Mouse (Mus musculus): Measurements from ENCODE around the gene Rnf150.

The Rnf150 gene

DNA sequence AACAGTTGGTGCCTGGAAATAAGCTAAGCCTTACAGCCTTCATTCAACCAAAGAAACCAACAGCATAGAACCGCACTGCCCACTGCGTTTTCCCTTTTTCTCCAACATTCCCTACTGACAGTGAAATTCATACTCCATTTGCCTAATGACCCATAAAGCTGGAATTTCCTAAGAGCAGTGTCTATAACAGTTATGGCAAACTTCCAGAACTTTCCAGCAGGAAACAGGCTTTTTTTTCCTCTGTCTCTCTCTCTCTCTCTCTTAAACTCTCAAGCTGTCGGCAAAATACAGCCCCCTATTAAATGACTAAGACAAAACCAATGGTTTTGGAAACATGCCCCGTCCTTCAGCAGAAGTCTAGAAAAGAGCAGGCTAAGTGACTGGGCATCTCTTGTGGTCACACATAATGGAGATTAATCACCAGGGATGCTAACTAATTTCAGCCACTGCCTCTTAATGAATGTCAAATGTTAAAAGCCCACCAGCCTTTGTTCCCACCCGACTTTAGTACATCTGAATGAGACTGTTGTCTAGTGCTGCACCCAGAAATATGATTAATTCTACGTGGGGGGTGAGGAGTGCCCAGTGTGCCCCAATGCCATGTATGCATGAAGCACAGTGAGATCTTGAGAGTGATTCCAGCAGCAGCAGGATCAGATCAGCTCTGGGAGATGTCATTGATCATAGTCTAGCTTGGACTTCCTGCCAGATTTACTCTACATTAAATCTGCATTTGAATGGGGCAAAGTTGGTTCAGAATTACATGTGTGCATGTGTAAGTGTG is 80.3 kb downstream of the Rnf150 start:
- WGBS: 48% methylated on average over 6 of the region's 6 CpGs

DNA sequence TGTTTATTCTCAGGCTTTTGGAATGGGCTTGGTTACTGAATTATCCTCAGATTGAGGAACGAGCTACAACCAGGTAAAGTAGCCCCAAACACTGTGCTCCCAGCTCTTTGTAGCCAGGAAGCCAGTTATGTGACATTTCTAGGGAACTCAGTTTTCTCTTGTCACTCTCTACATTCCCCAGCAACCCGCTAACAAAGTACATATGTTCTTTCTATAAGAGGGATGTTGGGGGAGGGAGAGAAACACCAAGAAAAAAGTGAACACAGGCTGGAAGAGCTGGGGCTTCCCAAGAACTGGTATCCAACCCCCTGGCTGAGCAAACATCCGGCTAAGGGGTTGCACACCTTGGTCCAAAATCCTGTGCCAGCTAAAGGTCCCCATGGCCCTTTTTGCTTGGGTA is 82.7 kb downstream of the Rnf150 start:
- 63% methylated on average over 3 of the region's 3 CpGs for WGBS

DNA sequence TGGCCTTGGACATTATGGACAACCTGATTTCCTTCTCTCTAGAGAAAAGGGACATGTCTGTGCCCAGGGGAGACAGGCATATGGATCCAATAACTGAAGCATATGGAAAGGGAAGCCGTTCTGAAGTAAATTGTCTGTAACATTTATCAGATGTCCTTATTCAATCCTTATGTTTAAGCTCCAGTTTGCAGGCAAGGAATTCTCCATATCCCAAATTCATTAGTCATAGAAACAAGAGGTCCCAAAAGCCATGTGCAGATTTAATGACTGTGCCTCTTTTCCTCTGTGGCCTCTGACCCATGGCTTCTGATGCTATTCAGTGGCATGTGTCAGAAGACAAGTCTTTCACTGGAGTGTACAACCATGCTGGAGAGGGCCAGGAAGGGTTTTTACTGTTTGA is 83.5 kb downstream of the Rnf150 start:
- 58% methylated on average over 1 of the region's 1 CpGs for WGBS

DNA sequence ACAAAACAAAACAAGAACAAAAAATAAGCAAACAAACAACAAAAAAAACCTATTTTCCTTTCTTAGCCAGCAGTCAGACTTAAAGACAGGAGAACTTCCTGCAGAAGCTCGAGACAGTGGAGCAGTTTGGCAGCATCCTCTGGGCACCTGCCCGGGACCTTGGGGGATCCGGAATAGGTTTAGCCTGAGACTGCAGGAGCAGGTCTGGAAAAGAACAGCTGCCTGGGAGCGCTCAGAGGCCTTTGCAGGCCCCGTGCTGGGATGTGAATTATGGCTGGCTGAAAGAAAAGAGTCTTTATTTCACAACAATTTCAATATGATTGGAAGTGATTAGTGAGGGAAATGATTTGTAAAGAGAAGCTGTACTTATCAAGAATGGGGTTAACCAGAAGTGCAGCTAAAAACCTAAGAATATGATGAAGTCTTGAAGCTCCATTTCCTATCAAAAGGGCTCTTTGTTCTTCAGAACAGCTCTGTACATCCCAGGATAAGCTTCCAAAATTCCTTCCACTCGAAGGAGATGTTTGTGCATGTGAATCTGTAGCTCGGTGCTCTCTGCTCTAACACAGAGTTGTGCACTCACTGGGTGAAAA is 92.1 kb downstream of the Rnf150 start:
- WGBS: 55% methylated on average over 7 of the region's 7 CpGs

DNA sequence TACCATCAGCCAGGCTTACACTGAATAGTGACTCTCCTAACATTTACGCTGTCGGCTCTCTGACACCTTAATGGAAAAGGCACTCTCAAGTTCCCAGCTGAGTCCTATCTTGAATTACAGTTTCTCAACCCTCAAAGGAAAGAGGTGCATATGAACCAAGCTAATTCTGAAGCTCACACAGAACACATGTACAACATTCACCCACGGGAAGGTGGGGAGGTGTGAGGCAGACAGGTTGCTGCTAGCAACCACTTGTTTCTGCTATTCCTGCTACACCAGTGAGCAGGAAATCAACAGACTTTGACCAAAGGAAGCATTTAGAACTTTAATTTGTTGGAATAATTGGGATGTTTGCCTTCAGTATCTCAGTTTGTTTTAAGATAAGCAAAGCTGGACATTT is 96.3 kb downstream of the Rnf150 start:
- 49% methylated on average over 3 of the region's 3 CpGs for WGBS

DNA sequence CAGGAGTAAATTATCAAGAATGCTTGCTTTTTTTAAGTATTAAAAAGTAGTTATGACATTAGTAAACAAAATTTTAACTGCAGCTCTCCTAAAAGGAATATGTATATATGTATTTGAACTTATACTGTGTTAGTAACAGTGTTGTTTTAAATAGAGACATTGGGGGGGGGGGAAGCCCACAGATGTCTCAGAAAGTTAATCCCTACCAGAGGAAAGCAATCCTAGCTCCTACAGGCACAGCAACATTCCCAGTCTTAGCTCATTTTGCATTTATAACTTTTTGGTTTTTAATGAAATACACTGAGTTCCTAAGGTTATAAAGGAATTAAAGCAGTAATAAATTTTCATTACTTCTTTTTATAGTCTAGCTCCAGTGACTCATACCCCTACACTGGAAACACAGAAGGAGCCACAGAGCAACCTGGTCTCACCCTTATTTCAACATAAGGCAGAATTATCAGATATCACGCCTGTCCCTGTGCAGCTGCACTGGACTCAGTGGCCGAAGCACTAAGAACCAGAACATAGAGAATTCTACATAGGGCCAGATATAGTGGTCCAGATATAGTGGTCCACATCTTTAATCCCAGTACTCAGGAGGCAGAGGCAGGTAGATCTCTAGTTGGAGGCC is 96.9 kb downstream of the Rnf150 start:
- WGBS: 88% methylated on average over 2 of the region's 2 CpGs

DNA sequence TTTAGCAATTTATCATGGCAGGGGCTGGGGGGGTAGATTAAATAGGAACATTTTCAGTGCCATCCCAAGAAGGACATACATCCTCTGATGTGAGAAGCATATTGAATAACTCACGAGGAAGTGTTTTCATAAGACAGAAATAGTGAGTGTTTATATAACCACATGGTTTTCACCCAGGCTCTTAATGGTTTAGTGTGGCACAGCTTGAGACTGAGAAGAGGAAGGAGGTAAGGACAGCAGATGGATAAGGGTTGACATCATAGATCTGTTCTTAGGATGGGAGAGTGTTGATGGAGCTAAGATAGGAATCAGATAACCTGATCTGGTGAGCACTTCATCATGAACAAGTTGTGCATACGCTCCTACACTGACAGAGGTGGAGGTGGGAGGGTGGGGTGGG is 101.4 kb downstream of the Rnf150 start:
- 37% methylated on average over 2 of the region's 2 CpGs for WGBS

DNA sequence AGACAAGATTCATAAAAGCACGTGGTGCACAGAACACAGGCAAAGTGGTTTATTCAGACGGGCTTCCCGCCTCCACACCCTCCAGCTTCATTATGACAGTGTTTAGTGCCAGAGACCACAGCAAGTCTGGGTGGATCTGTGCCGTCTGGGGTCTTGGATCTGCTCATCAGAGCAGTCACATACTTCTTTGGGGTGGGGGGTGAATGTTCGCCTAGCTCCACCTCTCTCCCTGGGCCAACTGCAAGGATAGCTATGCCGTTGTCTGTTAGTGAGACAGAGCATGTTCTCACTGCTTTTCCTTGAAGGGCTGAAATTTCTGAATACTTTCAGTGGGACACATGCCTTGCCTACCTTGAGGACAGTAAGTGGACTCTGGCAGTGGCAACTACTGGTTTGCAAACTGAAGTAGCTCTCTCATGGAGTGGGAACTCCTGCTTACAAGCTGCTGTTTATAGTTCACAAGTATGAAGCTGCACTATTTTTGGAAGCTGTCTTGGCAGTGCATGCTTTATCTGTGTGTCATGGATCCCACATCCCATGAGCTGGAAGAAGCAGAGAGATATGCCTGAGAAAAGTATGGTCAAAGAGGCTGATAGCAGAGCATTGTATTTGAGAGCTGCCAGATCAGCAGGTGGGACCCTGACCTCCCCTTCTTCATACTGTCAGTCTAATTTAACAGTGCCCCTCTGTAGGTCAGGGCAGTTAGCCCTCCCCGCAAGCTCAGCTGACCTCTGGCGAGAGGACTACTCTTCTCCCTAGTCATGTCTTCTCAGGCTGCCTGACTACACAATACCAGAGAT is 104.9 kb downstream of the Rnf150 start:
- WGBS: 55% methylated on average over 8 of the region's 8 CpGs

DNA sequence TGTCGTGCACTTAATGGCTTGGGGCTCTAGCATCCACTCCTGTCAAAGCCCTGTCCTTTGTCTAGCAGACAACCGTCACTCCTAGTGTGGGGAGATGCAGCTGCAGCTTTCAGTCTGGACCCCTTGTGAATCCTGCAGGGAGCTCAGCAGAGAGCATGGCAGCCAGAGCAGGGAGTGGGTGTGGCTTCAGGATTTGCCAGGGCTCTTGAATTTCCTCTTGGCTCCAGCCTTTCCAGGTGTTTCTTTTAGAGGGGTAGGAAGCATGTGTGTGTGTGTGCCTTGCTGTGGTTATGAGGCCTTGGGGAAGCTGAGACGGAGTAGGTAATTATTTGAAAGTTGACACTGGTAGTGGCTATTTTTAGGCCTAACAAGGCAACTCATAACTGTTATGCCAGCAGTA is 106.8 kb downstream of the Rnf150 start:
- WGBS: 58% methylated on average over 3 of the region's 3 CpGs

DNA sequence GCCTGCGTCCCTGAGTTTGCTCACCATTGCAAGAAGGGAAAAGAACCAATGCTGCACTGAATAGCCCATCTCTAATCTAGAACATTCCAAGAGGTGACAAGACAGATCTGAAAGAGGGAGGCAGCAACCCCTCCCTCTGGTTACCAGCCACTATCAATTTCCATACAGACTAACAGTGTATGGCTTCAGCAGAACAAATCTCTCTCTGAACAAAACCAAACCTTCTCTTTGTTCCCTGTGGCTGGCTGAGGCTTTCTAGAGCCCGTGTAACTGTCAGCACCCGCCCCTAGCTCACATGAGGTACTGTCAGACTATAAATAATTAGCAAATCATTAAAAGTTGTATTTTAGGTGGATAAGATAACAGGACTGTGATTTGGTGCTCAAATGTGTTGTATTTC is 109.7 kb downstream of the Rnf150 start:
- 66% methylated on average over 3 of the region's 3 CpGs for WGBS

DNA sequence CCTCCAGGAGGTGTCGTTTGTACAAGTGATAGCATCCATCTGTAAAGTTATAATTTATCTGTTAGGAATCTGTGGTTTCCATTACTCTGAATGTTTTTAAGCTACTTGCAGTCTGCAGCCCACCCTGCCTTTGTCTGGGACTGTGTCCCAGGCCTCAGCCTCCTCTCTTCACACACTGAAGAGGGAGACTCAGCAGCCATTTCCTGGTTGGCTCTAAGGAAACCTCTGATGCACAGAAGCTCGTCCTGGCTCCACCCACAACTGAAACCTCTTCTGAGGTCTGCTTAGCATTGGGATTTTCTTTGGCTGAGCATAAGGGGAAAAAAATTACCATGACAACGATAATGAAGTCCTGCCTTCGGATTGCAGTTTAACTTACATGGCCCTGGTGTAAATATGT is 110.2 kb downstream of the Rnf150 start:
- WGBS: 29% methylated on average over 4 of the region's 4 CpGs

DNA sequence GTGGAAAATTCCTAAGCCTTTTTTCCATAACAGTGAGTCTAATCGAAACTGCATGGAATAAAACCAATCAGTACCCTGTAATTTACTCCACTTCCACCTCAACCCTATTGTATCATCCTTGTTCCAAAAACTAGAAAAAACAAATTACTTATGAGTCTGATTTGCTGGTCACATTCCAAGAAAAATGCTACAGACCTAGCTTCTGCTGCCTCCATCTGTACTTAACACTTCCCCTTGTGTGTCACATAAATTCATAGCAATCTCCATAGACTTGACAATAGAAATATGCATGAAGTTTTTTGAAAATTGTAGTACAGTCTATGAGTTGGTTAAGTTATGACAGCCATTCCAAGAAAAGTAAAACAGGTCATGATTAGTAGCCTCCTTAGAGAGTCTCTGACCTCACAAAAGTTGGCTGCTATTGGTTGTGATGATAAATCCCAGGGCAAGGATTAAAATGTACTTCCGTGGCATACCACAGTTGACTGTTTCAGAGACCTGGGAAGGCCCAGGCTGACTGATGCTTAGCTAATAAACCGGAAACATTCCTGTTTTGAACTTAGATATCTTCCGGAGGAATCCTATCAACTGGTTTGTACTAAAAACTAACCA is 118.2 kb downstream of the Rnf150 start:
- WGBS: 84% methylated on average over 4 of the region's 4 CpGs

DNA sequence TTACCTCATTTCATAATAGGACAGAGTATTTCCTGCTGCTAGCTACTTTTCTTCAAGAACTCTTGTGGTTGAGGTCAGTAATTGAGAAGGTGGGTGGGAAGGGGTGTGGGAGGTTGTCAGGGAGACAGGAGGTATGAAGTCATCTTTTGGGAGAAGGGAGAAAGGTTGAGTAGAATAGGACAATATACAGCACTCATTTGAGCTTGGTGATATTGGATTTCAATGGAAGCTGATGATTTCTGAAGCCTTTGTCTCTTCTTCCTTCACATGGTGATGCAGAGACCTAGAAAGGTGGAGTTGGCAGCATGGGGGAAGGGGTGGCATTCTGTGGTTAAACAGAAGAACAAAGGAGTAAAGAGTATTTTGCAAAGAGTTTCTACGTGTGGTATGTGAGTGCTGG is 119.7 kb downstream of the Rnf150 start:
- 73% methylated on average over 1 of the region's 1 CpGs for WGBS

DNA sequence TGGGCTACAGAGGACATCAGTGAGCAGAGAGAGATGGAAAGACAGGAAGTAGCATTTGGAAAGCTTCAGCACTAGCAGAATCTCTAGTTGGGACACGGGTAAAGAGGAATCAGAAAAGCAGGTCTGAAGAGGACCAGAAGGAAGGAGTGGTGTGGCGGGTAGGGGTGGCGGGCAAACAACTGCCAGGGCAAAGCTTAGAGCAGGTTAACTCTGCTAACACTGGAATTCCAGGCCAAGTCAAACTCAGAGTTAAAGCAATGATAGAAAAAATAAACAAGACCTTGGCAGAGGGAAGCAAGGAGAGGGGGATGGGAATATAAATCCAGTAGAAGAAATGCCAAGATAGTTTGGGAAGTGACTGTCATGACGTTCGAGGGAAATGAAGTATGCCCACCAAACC is 120.1 kb downstream of the Rnf150 start:
- WGBS: 76% methylated on average over 5 of the region's 5 CpGs

DNA sequence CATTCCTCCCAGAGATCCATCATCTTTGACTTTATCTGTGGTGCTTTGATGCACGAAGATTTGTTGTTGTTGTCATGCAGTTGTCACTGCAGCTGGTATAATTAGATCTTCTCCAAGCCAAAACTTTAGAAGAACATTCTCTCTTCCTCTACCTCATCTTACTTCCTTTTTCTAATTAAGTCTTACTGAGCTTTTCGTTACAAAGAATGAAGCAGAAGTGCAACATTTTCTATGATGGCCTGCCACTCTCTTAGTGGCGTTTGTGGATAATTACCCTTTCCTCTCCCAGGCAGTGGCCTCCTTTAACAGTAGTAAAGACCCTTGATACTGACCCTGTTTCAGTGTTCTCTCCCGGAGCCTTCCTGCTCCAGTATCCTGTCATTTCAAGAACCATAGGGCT is 128.9 kb downstream of the Rnf150 start:
- 72% methylated on average over 4 of the region's 4 CpGs for WGBS

DNA sequence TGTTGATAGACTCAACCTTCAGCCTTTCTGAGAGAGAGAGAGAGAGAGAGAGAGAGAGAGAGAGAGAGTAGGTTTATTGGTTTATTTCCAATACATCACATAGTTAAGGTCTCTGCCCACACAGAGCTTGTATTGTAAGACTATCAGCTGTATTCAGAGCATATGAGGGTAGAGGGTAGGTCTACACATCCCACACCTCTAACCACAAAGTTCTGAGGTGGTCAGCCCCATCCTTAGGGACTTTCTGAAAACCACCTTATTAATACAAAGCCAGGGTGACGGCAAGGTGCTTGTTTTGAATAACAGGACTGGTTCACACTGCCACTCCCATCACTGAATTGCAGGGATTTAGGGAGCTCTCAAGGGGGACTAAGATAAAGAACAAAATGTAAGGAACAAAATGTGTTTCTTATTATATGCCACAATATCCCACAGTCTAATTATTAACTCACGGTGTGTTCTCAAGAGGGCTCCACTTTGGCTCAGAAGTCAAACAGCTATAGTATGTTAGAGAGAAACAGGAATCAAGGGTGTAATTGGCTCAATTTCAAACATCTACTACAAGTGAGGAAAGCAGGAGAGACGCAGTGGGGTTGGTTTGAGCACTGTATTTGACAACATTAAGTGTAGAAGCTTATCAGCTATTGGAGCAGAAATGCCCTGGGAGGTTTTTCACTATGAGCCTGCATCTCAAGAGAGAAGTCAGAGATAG is 132.7 kb downstream of the Rnf150 start:
- WGBS: 90% methylated on average over 3 of the region's 3 CpGs

DNA sequence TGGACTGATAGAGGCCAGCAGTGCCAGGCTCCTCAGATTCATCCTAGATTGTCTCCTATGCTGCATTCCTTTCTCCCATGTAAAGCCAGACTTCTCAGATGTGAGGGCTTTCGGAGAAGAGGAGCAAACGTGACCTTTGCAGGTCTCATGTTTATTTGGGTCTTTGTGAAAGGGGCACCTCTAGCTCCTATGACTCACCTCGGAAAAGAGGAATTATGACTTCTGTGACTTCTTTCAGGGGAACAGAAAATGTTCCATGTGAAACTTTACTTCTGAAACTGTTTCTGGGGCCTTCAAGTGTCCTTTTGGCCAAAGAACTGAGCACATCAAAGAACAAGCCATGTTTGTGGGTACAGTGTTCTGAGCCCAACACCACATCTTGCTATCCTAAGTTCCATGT is 133.7 kb downstream of the Rnf150 start:
- WGBS: 90% methylated on average over 3 of the region's 3 CpGs

DNA sequence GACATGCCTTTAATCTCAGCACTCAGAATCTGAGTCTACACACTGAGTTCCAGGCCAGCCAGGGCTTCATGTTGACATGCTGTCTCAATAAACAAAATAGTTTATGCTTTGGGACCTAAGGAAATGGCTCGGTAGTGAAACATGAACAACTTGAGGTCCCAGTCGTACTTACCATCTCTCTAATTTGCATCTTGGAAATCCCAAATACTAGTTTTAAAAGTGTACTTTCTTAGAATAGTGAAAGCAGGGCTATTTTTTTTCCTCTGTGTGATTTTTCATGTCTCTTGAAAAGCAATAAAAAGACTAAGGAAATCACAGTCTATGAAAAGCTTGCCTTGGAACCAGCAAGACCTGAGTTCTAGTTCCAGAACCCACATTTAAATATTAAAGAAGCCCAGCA is 135.6 kb downstream of the Rnf150 start:
- WGBS: 68% methylated on average over 2 of the region's 2 CpGs

DNA sequence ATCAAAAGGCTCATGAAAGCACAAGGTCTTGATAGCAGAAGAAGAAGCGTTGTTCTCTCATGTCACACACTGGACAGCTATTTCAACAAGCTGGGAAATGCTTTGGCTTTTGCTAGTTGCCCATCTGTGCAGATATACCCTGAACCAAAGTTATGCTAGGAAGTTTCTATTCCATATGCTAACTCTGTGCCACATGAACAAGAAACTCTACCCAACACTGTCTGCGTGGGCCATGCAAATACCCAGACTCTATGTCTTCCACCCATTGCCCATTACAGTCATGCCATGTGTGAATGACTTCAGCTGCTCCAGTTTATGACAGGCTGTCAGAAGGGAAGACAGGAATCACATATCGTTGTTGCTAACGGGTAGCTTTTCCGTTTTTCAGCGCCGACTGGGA is 140.0 kb downstream of the Rnf150 start:
- 68% methylated on average over 7 of the region's 7 CpGs for WGBS

DNA sequence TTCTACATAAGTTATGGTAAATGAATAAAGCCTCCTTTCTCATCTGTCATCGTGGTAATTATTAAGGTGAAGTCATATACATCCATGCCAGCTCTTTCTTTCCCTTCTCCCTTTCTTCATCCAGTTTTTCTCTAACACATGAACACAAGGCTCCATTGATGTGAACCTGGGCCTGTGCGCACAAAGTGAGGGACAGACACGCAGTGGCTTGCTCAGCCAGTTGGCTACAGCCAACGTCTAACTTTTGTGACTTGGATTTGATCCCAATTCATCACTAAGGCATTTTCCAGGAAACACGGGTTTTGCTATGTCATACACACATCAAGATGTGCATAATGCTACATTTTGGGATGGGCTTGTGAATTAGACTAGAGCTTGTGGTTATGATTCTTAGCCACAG is 146.3 kb downstream of the Rnf150 start:
- 62% methylated on average over 5 of the region's 5 CpGs for WGBS

DNA sequence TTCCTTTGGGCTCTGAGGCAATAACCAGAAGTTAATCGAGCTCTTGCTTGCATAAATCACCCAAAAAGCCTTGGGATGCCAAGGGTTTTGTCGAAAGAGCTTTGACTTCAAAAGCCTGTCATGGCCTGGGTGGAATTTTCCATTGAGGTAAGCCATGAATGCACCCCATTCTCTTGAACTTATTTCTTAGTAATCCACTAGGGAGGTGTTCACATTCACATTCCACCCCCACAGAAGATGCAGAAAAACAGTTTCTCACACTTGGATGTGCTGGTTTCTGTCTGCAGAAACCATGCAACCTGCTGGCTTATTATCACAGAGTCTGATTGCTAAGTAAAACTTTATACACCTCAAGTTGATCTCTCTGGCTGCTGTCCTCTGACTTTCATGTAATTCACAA is 148.1 kb downstream of the Rnf150 start:
- 43% methylated on average over 2 of the region's 2 CpGs for WGBS
